Mouse (Mus musculus): ENCODE data around the gene Cnmd. TPM values are rescaled to one million over a fixed set of nuclear protein-coding genes. Genes with fewer than 3 reads are reported as not detected.

Cnmd gene
- polyA plus RNA-seq, 1 experiment from 2014 or later: 0.18 TPM

DNA sequence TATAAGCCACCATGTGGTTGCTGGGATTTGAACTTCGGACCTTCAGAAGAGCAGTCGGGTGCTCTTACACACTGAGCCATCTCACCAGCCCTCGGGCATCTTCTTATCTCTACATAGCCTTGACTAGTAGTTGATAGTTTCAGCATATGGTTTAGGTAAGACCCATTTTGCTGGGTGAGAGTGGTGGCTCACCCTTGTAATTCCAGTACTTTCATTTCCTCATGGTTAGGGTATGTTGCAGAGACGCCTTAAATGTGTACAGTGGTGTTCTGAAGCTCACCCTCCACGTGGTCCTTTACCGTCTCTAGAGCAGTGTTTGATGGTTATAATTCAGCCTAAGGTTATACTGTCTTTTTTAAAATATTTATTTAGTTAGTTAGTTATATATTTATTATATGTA lies 55.6 kb downstream of the Cnmd start:
- no peak for ATAC-seq
- H3K4me2 ChIP-seq (replicated peaks; ENCODE audit: low read depth): no peak overlapping the region
- H3K9ac ChIP-seq (ENCODE audit: low read depth, low read length): no peak overlapping the region
- H3K4me3 ChIP-seq (ENCODE audit: low read depth, low read length): no peak overlapping the region
- no peak for TF ChIP-seq CTCF (IDR thresholded peaks at IDR 0.05; ENCODE audit: low read depth)
- WGBS: 69% methylated on average over 6 of the region's 6 CpGs
- no peaks in the 10 kb centered on the region for H3K27me3 ChIP-seq (replicated peaks; ENCODE audit: control insufficient read depth, insufficient read depth, low read length)
- H3K36me3 ChIP-seq (ENCODE audit: control insufficient read depth, insufficient read depth): peaks cover 58% of the 10 kb centered on the region
- no peaks in the 10 kb centered on the region for H3K4me1 ChIP-seq (replicated peaks; ENCODE audit: control insufficient read depth, insufficient read depth, low read length)
- no peaks in the 10 kb centered on the region for H3K9me3 ChIP-seq (ENCODE audit: control insufficient read depth)
- no peak overlapping the region for H3K27ac ChIP-seq (ENCODE audit: low read depth, low read length)

DNA sequence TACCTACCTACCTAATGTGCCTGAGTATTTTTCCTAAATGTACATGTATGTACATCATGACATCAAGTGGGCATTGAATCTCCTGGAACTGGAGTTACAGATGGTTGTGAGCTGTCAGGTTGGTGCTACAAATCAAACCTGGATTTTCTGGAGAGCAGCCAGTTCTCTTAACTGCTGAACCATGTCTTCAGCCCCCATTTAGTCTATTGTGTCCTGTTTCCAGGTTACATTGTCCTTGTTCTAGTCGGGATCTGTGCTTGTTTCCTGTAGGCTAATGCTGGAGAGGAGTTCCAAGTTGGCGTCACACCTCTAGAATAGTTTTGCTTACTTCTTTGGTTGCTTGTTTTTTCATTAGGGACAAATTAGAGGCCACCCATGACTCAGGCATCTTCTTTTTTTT lies 56.1 kb downstream of the Cnmd start:
- Histone ChIP-seq H3K36me3 (ENCODE audit: control insufficient read depth, insufficient read depth) (peaks cover 58% of the 10 kb centered on the region), H3K9me3 (ENCODE audit: control insufficient read depth) (no peaks in the 10 kb centered on the region), H3K9ac (ENCODE audit: low read depth, low read length) (no peak overlapping the region), H3K27ac (ENCODE audit: low read depth, low read length) (no peak overlapping the region), H3K27me3 (replicated peaks; ENCODE audit: control insufficient read depth, insufficient read depth, low read length) (no peaks in the 10 kb centered on the region), H3K4me1 (replicated peaks; ENCODE audit: control insufficient read depth, insufficient read depth, low read length) (no peaks in the 10 kb centered on the region), H3K4me3 (ENCODE audit: low read depth, low read length) (no peak overlapping the region), H3K4me2 (replicated peaks; ENCODE audit: low read depth) (no peak overlapping the region)
- ATAC-seq: no peak
- WGBS: 75% methylated on average over 2 of the region's 2 CpGs
- no peak for TF ChIP-seq CTCF (IDR thresholded peaks at IDR 0.05; ENCODE audit: low read depth)

DNA sequence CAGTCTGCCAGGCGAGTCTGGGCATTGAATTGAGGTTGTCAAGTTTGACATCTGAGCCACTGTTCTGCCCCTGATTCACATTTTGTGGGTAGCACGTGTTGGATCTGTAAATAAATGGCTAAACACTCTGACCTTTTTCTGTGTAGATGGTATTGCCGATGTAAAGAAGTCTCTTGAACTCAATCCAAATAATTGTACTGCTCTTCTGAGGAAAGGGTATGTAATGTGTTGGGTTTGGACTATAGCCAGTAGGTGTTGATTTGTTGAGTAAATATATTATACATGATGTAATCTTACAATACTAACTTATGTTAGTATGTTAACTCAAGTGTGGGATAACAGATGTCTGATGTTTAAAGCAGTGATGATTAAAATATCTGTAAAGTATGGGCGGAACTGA lies 65.4 kb downstream of the Cnmd start:
- H3K4me3 ChIP-seq (ENCODE audit: low read depth, low read length): no peak overlapping the region
- no peak overlapping the region for H3K9ac ChIP-seq (ENCODE audit: low read depth, low read length)
- H3K27ac ChIP-seq (ENCODE audit: low read depth, low read length): no peak overlapping the region
- no peaks in the 10 kb centered on the region for H3K9me3 ChIP-seq (ENCODE audit: control insufficient read depth)
- no peak for ATAC-seq
- no peaks in the 10 kb centered on the region for H3K27me3 ChIP-seq (replicated peaks; ENCODE audit: control insufficient read depth, insufficient read depth, low read length)
- H3K4me2 ChIP-seq (replicated peaks; ENCODE audit: low read depth): no peak overlapping the region
- H3K36me3 ChIP-seq (ENCODE audit: control insufficient read depth, insufficient read depth): peaks cover 37% of the 10 kb centered on the region
- WGBS: 72% methylated on average over 4 of the region's 4 CpGs
- no peaks in the 10 kb centered on the region for H3K4me1 ChIP-seq (replicated peaks; ENCODE audit: control insufficient read depth, insufficient read depth, low read length)
- no peak for TF ChIP-seq CTCF (IDR thresholded peaks at IDR 0.05; ENCODE audit: low read depth)

DNA sequence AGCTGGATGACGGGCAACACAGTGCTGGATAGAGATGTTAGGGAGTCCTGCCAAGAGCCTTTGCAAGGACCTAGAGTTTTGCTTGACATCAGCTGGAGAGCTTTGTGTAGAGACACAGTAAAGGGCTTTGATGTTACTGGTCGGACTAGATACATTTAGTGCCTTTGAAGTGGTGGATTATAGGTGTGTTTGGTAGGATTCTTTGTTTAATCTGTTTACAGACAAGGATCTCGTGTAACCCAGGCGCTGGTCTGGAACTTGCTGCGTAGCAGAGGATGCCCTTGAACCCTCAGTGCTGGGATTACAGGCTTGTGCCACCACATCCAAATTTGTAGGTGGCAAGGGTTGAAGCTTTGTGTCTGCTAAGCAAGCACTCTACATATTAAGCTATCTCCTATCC lies 67.9 kb downstream of the Cnmd start:
- Histone ChIP-seq H3K27ac (ENCODE audit: low read depth, low read length) (no peak overlapping the region), H3K9me3 (ENCODE audit: control insufficient read depth) (no peaks in the 10 kb centered on the region), H3K36me3 (ENCODE audit: control insufficient read depth, insufficient read depth) (peaks cover 21% of the 10 kb centered on the region), H3K4me1 (replicated peaks; ENCODE audit: control insufficient read depth, insufficient read depth, low read length) (no peaks in the 10 kb centered on the region), H3K27me3 (replicated peaks; ENCODE audit: control insufficient read depth, insufficient read depth, low read length) (no peaks in the 10 kb centered on the region), H3K4me3 (ENCODE audit: low read depth, low read length) (no peak overlapping the region), H3K9ac (ENCODE audit: low read depth, low read length) (no peak overlapping the region), H3K4me2 (replicated peaks; ENCODE audit: low read depth) (no peak overlapping the region)
- TF ChIP-seq CTCF (IDR thresholded peaks at IDR 0.05; ENCODE audit: low read depth): no peak
- ATAC-seq: no peak
- 88% methylated on average over 5 of the region's 5 CpGs for WGBS

DNA sequence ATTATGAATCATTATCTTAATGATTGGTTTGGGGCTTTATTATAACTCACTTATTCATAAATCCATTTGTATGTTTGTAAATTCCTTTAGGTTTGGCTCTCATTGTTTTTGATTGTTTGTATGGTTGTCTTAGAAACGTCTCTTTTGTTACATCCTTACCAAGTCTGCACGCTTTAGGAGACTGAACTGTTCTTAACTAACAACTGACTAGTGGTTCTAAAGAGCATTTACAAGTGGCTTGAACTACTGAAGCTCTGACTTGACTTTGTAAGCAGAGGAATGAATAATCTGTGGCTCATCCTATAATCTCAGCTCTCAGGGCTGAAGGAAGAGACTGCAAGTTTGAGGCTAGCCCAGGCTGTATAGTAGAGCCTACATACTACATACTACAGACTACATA lies 70.4 kb downstream of the Cnmd start:
- Histone ChIP-seq H3K4me1 (replicated peaks; ENCODE audit: control insufficient read depth, insufficient read depth, low read length) (0 out of 2 replicates have a peak, but pooled peaks cover 3% of the 10 kb centered on the region), H3K9ac (ENCODE audit: low read depth, low read length) (no peak overlapping the region), H3K27ac (ENCODE audit: low read depth, low read length) (no peak overlapping the region), H3K4me2 (replicated peaks; ENCODE audit: low read depth) (no peak overlapping the region), H3K36me3 (ENCODE audit: control insufficient read depth, insufficient read depth) (peaks cover 8% of the 10 kb centered on the region; the same call in 1 of the 2 replicates), H3K4me3 (ENCODE audit: low read depth, low read length) (no peak overlapping the region), H3K27me3 (replicated peaks; ENCODE audit: control insufficient read depth, insufficient read depth, low read length) (no peaks in the 10 kb centered on the region), H3K9me3 (ENCODE audit: control insufficient read depth) (no peaks in the 10 kb centered on the region)
- no peak for TF ChIP-seq CTCF (IDR thresholded peaks at IDR 0.05; ENCODE audit: low read depth)
- WGBS: 93% methylated on average over 2 of the region's 2 CpGs
- no peak for ATAC-seq

DNA sequence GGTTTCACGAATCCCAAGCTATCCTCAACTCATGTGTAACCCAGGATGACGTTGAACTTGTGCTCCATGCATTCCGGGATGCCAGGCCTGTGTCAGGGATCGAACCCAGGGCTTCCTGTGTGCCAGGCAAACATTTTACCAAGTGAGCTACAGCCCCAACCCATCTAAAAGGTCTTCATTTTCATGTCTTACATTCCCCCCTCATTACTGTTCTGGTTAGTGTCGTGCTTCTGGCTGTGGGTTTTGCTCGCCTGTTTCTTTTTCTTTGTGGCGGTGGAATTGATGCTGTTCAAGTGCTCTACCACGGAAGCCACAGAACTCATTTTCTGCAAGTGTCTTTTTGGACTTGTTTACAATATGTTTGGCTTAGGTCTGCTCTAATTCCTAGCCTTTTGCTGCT lies 71.1 kb downstream of the Cnmd start:
- no peaks in the 10 kb centered on the region for H3K9me3 ChIP-seq (ENCODE audit: control insufficient read depth)
- H3K36me3 ChIP-seq (ENCODE audit: control insufficient read depth, insufficient read depth): peaks cover 6% of the 10 kb centered on the region; the same call in 1 of the 2 replicates
- 0 out of 2 replicates have a peak, but pooled peaks cover 3% of the 10 kb centered on the region for H3K4me1 ChIP-seq (replicated peaks; ENCODE audit: control insufficient read depth, insufficient read depth, low read length)
- no peak for ATAC-seq
- H3K27ac ChIP-seq (ENCODE audit: low read depth, low read length): no peak overlapping the region
- WGBS: 92% methylated on average over 8 of the region's 8 CpGs
- no peak for TF ChIP-seq CTCF (IDR thresholded peaks at IDR 0.05; ENCODE audit: low read depth)
- no peaks in the 10 kb centered on the region for H3K27me3 ChIP-seq (replicated peaks; ENCODE audit: control insufficient read depth, insufficient read depth, low read length)
- no peak overlapping the region for H3K9ac ChIP-seq (ENCODE audit: low read depth, low read length)
- no peak overlapping the region for H3K4me3 ChIP-seq (ENCODE audit: low read depth, low read length)
- no peak overlapping the region for H3K4me2 ChIP-seq (replicated peaks; ENCODE audit: low read depth)

DNA sequence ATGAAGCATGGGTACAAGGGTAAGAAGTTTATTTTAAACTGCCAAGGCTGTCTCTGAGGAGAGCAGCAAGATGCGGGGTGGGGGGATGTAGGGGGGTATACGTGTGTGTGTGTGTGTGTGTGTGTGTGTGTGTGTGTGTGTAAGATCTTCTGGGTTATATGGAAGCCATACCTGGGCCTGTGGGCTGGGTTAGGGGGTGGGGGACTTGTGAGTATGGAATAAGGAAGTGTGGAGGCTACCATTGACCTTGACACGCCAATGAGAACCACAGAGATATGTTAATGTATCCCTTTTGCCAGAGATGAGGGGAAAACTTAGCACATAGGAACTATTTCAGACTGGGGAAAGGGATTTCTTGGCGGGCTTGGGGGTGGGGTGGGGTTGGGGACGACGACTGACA lies 72.6 kb downstream of the Cnmd start:
- H3K9me3 ChIP-seq (ENCODE audit: control insufficient read depth): no peaks in the 10 kb centered on the region
- no peaks in the 10 kb centered on the region for H3K36me3 ChIP-seq (ENCODE audit: control insufficient read depth, insufficient read depth)
- WGBS: 84% methylated on average over 6 of the region's 6 CpGs
- H3K27me3 ChIP-seq (replicated peaks; ENCODE audit: control insufficient read depth, insufficient read depth, low read length): no peaks in the 10 kb centered on the region
- H3K27ac ChIP-seq (ENCODE audit: low read depth, low read length): no peak overlapping the region
- no peak for ATAC-seq
- H3K4me3 ChIP-seq (ENCODE audit: low read depth, low read length): no peak overlapping the region
- 0 out of 2 replicates have a peak, but pooled peaks cover 3% of the 10 kb centered on the region for H3K4me1 ChIP-seq (replicated peaks; ENCODE audit: control insufficient read depth, insufficient read depth, low read length)
- no peak overlapping the region for H3K4me2 ChIP-seq (replicated peaks; ENCODE audit: low read depth)
- no peak overlapping the region for H3K9ac ChIP-seq (ENCODE audit: low read depth, low read length)
- TF ChIP-seq CTCF (IDR thresholded peaks at IDR 0.05; ENCODE audit: low read depth): no peak
